ENCODE assay signal across 7 mouse cellular contexts in genomic region chr2:35679812-35680672, GRCm38 (mm10).
DNase-seq lines count a peak whose midpoint lies in the region; ATAC-seq and TF ChIP-seq lines count a peak whose summit lies in the region.

No protein-coding gene starts in this region.

- WGBS in heart, adult 2 months: 28% methylated on average over 10 of the region's 10 CpGs
- 28% methylated on average over 10 of the region's 10 CpGs for WGBS in kidney, embryonic 15.5 days

- H3K27me3 ChIP-seq in heart, adult 2 months (ENCODE audit: control insufficient read depth, insufficient read depth, low read length): no peaks in the 10 kb centered on the region
- H3K27me3 ChIP-seq in kidney, embryonic 15.5 days: no peaks in the 10 kb centered on the region

- DNase-seq in ES-CJ7 (ENCODE audit: low read depth, low spot score): peak; percentile 82
- DNase-seq in adrenal gland, adult (ENCODE audit: inconsistent age in 2 of 2, low spot score in 1 of 2): peak; percentile 89 to 94
- peak; percentile 72 to 79 for DNase-seq in heart, adult 2 months
- DNase-seq in lung, postnatal 25 days (ENCODE audit: low spot score): peak; percentile 82
- no peak for DNase-seq in retina, embryonic 14.5 days (ENCODE audit: low spot score)
- no peak for DNase-seq in cerebellum, postnatal 14 days

- no peaks in the 10 kb centered on the region for H3K9me3 ChIP-seq in kidney, embryonic 15.5 days (replicated peaks)

- ATAC-seq in kidney, embryonic 15.5 days (replicated peaks; ENCODE audit: low FRiP score): peak; percentile 22; the same call in 1 of the 2 replicates

- H3K79me2 ChIP-seq in heart, adult 2 months (replicated peaks; ENCODE audit: control insufficient read depth, insufficient read depth, low read length): peaks cover 10% of the 10 kb centered on the region; the same call in 1 of the 2 replicates

- no peak overlapping the region for H3K9ac ChIP-seq in heart, adult 2 months (ENCODE audit: low read depth, low read length)
- H3K9ac ChIP-seq in kidney, embryonic 15.5 days: no peak overlapping the region

- peak; percentile 54; the same call in 1 of the 2 replicates for TF ChIP-seq POLR2A in heart, adult 2 months (IDR thresholded peaks at IDR 0.05; ENCODE audit: insufficient read depth, low read depth, low read length)

- H3K4me1 ChIP-seq in heart, adult 2 months (ENCODE audit: control insufficient read depth, insufficient read depth, low read length): peaks cover 71% of the 10 kb centered on the region
- H3K4me1 ChIP-seq in kidney, embryonic 15.5 days: peaks cover 85% of the 10 kb centered on the region

- intact Hi-C loops in heart, adult 2 months (cut with DNase I): no loop called here

- H3K4me3 ChIP-seq in heart, adult 2 months: no peak overlapping the region
- H3K4me3 ChIP-seq in kidney, embryonic 15.5 days (replicated peaks): no peak overlapping the region

- H3K4me2 ChIP-seq in kidney, embryonic 15.5 days: no peak overlapping the region

- peak; percentile 51; the same call in 1 of the 2 replicates for TF ChIP-seq EP300 in heart, adult 2 months (IDR thresholded peaks at IDR 0.05; ENCODE audit: insufficient read depth, low read depth, low read length)

- no peak for TF ChIP-seq CTCF in heart, adult 2 months (IDR thresholded peaks at IDR 0.05)

- peak overlapping the region; percentile 67 for H3K27ac ChIP-seq in heart, adult 2 months
- H3K27ac ChIP-seq in kidney, embryonic 15.5 days: peak overlapping the region; percentile 69

- peaks cover 17% of the 10 kb centered on the region for H3K36me3 ChIP-seq in heart, adult 2 months (ENCODE audit: control insufficient read depth, insufficient read depth, low read length)
- no peaks in the 10 kb centered on the region for H3K36me3 ChIP-seq in kidney, embryonic 15.5 days

Comparison
In these comparisons a context has a peak if more than half of its experiments do, and no peak if none do; other contexts are left out.
1. DNase-seq: peak in ES-CJ7 (single experiment), adrenal gland, adult (2 of 2), heart, adult 2 months (2 of 2) and lung, postnatal 25 days (single experiment); none in retina, embryonic 14.5 days (single experiment) and cerebellum, postnatal 14 days (0 of 2).